ENCODE assay signal across 8 mouse cellular contexts in genomic region chr6:94684844-94685557, GRCm38 (mm10). TPM values are rescaled to one million over a fixed set of nuclear protein-coding genes. Genes with fewer than 3 reads are reported as not detected.
DNase-seq lines count a peak whose midpoint lies in the region; ATAC-seq and TF ChIP-seq lines count a peak whose summit lies in the region.

No protein-coding gene starts in this region.

- no peaks in the 10 kb centered on the region for H3K27me3 ChIP-seq in forebrain, postnatal 0 days (ENCODE audit: insufficient read depth, low read length)
- H3K27me3 ChIP-seq in forebrain, embryonic 11.5 days (ENCODE audit: control insufficient read depth, insufficient read depth, low read length) = no peaks in the 10 kb centered on the region
- no peaks in the 10 kb centered on the region for H3K27me3 ChIP-seq in intestine, embryonic 14.5 days (replicated peaks; ENCODE audit: control insufficient read depth, insufficient read depth, low read length)

- H3K9ac ChIP-seq in forebrain, postnatal 0 days = no peak overlapping the region
- no peak overlapping the region for H3K9ac ChIP-seq in forebrain, embryonic 11.5 days (ENCODE audit: low read length)
- H3K9ac ChIP-seq in intestine, embryonic 14.5 days (ENCODE audit: low read length) = no peak overlapping the region

- H3K4me1 ChIP-seq in forebrain, postnatal 0 days (ENCODE audit: insufficient read depth) = peaks cover 4% of the 10 kb centered on the region
- peaks cover 29% of the 10 kb centered on the region for H3K4me1 ChIP-seq in forebrain, embryonic 11.5 days (replicated peaks; ENCODE audit: control insufficient read depth, insufficient read depth, low read length)
- peaks cover 80% of the 10 kb centered on the region for H3K4me1 ChIP-seq in intestine, embryonic 14.5 days (replicated peaks; ENCODE audit: control insufficient read depth, insufficient read depth, low read length)

- intact Hi-C loops in gastrocnemius, postnatal 14 days (cut with DNase I; ENCODE audit: low total_unique reads) = no loop called here

- H3K36me3 ChIP-seq in forebrain, postnatal 0 days (ENCODE audit: insufficient read depth) = no peaks in the 10 kb centered on the region
- H3K36me3 ChIP-seq in forebrain, embryonic 11.5 days (ENCODE audit: control insufficient read depth, insufficient read depth, low read length) = no peaks in the 10 kb centered on the region
- no peaks in the 10 kb centered on the region for H3K36me3 ChIP-seq in intestine, embryonic 14.5 days (ENCODE audit: control insufficient read depth, insufficient read depth, low read length)

- ATAC-seq in forebrain, postnatal 0 days = no peak
- no peak for ATAC-seq in forebrain, embryonic 11.5 days (replicated peaks; ENCODE audit: low FRiP score)
- ATAC-seq in intestine, embryonic 14.5 days (replicated peaks; ENCODE audit: low FRiP score, low TSS enrichment, low read depth) = no peak

- H3K9me3 ChIP-seq in forebrain, postnatal 0 days (ENCODE audit: low read length) = no peaks in the 10 kb centered on the region
- H3K9me3 ChIP-seq in forebrain, embryonic 11.5 days (ENCODE audit: control insufficient read depth, low read length) = no peaks in the 10 kb centered on the region
- H3K9me3 ChIP-seq in intestine, embryonic 14.5 days (ENCODE audit: control insufficient read depth, low read length) = no peaks in the 10 kb centered on the region

- DNase-seq in forebrain, postnatal 0 days = no peak
- no peak for DNase-seq in forebrain, embryonic 11.5 days (ENCODE audit: low spot score)
- peak; percentile 77 for DNase-seq in CD4-positive, CD25-positive, alpha-beta regulatory T cell, adult 2 months (ENCODE audit: low read depth, low spot score)
- DNase-seq in cerebellum, postnatal 25 days = peak; percentile 56 to 61
- no peak for DNase-seq in intestine, embryonic 14.5 days (ENCODE audit: low spot score)
- no peak for DNase-seq in gastrocnemius, postnatal 14 days
- DNase-seq in right cerebral cortex, postnatal 10 days (ENCODE audit: low spot score in 2 of 2) = no peak
- no peak for DNase-seq in right cerebral cortex, postnatal 14 days

- TF ChIP-seq CTCF in forebrain, postnatal 0 days (IDR thresholded peaks at IDR 0.05; ENCODE audit: low read depth) = 0 out of 2 replicates have a peak, but pooled peaks have one; percentile 4

- WGBS in forebrain, postnatal 0 days = 50% methylated on average over 13 of the region's 13 CpGs
- WGBS in forebrain, embryonic 11.5 days = 59% methylated on average over 13 of the region's 13 CpGs
- WGBS in intestine, embryonic 14.5 days = 26% methylated on average over 13 of the region's 13 CpGs

- no peak overlapping the region for H3K27ac ChIP-seq in forebrain, postnatal 0 days (ENCODE audit: low read depth, low read length)
- no peak overlapping the region for H3K27ac ChIP-seq in forebrain, embryonic 11.5 days (ENCODE audit: low read depth, low read length)
- H3K27ac ChIP-seq in intestine, embryonic 14.5 days (ENCODE audit: low read depth) = no peak overlapping the region

- no peak overlapping the region for H3K4me2 ChIP-seq in forebrain, postnatal 0 days (ENCODE audit: low read depth)
- no peak overlapping the region for H3K4me2 ChIP-seq in forebrain, embryonic 11.5 days (ENCODE audit: low read depth, low read length, severe bottlenecking)
- peak overlapping the region; percentile 31; the same call in 1 of the 2 replicates for H3K4me2 ChIP-seq in intestine, embryonic 14.5 days (ENCODE audit: low read length)

- H3K4me3 ChIP-seq in forebrain, postnatal 0 days (ENCODE audit: low read depth, low read length) = no peak overlapping the region
- no peak overlapping the region for H3K4me3 ChIP-seq in forebrain, embryonic 11.5 days (ENCODE audit: low read depth, low read length)
- no peak overlapping the region for H3K4me3 ChIP-seq in intestine, embryonic 14.5 days (ENCODE audit: low read depth, low read length)

RNA-seq across cellular contexts. Expression of gene Lrig1, which starts 15.0 kb away (rescaled TPM):
- total RNA-seq in forebrain, postnatal 0 days (2014; rRNA removed) = 36.9 and 53.3 TPM in 2 replicates
- polyA plus RNA-seq in forebrain, postnatal 0 days (2015; fragmentation: Nextera tagmentation; extraction: Ambion mirVana) = 9.0 and 10.7 TPM in 2 replicates
- polyA plus RNA-seq in forebrain, embryonic 11.5 days (2014; fragmentation: Nextera tagmentation; extraction: Ambion mirVana) = 21.7 and 25.2 TPM in 2 replicates
- polyA plus RNA-seq in intestine, embryonic 14.5 days (2014; fragmentation: Nextera tagmentation; extraction: Ambion mirVana) = 32.8 and 35.2 TPM in 2 replicates
- 10 to 100 TPM; 39.7 to 49.4 TPM for total RNA-seq in gastrocnemius, postnatal 14 days (2021)

Comparison
In these comparisons a context has a peak if more than half of its experiments do, and no peak if none do; other contexts are left out.
1. DNase-seq: peak in CD4-positive, CD25-positive, alpha-beta regulatory T cell, adult 2 months (single experiment) and cerebellum, postnatal 25 days (2 of 2); none in forebrain, postnatal 0 days (single experiment), forebrain, embryonic 11.5 days (single experiment), intestine, embryonic 14.5 days (single experiment), gastrocnemius, postnatal 14 days (single experiment), right cerebral cortex, postnatal 10 days (0 of 2) and right cerebral cortex, postnatal 14 days (single experiment).